Mouse (Mus musculus) midbrain, embryonic 12.5 days (tissue): ENCODE measurements at regions not wholly inside any gene's neighbourhood (a gene's known extent, or its start where the extent isn't known, plus 50 kb on each side); places are given as distances from the start of the nearest gene placed in this dataset.
A peak's percentile ranks its signal among the peaks of the same experiment; 100 is the strongest.

Experiments used
- ATAC-seq: fragments of 200-750 bp; cut with Nextera tagmentation; 2 replicates; pipeline ENCODE4 v1.8.0; 2017; ENCODE audit warnings: low read depth, moderate TSS enrichment, moderate library complexity; ENCODE audit not compliant: low FRiP score
- H3K27ac ChIP-seq: fragments of 300-500 bp; sonication (generic); replicated peaks from 2 replicates; pipeline ENCODE4 v1.5.1; 2016; ENCODE audit warnings: mild to moderate bottlenecking
- H3K27me3 ChIP-seq: fragments of 300-500 bp; sonication (generic); 2 replicates; pipeline ENCODE4 v1.6.1; 2016; ENCODE audit warnings: mild to moderate bottlenecking
- H3K36me3 ChIP-seq: fragments of 300-500 bp; sonication (generic); 2 replicates; pipeline ENCODE4 v1.6.1; 2016
- H3K4me1 ChIP-seq: fragments of 300-500 bp; sonication (generic); 2 replicates; pipeline ENCODE4 v1.6.1; 2016
- H3K4me2 ChIP-seq: fragments of 300-500 bp; sonication (generic); replicated peaks from 2 replicates; pipeline ENCODE4 v1.6.1; 2016; ENCODE audit warnings: mild to moderate bottlenecking, moderate library complexity
- H3K4me3 ChIP-seq: fragments of 300-500 bp; sonication (generic); 2 replicates; pipeline ENCODE4 v1.5.1; 2016; ENCODE audit warnings: mild to moderate bottlenecking
- H3K9ac ChIP-seq: fragments of 300-500 bp; sonication (generic); replicated peaks from 2 replicates; pipeline ENCODE4 v1.6.1; 2016; ENCODE audit warnings: mild to moderate bottlenecking, moderate library complexity
- H3K9me3 ChIP-seq: fragments of 300-500 bp; sonication (generic); 2 replicates; pipeline ENCODE4 v1.6.1; 2016; ENCODE audit warnings: mild to moderate bottlenecking
- WGBS: fragments of 180-500 bp; shearing (Covaris S2); methylation state at CpG from one replicate; pipeline ENCODE4 v1.1.7; 2016; 5-methylcytosine and 5-hydroxymethylcytosine counted together

GRCm38 (mm10) chr3:128723100-128723499 lies 476.6 kb upstream of the Pitx2 start:
- ATAC-seq = no peak
- Histone ChIP-seq H3K4me3 (no peak overlapping the region), H3K4me2 (no peak overlapping the region), H3K9me3 (no peaks in the 10 kb centered on the region), H3K27ac (no peak overlapping the region), H3K9ac (no peak overlapping the region), H3K36me3 (no peaks in the 10 kb centered on the region), H3K4me1 (no peaks in the 10 kb centered on the region), H3K27me3 (no peaks in the 10 kb centered on the region)
- WGBS = 85% methylated on average over 6 of the region's 6 CpGs

GRCm38 (mm10) chr3:128720276-128720675 lies 479.4 kb upstream of the Pitx2 start:
- ATAC-seq = no peak
- 9% methylated on average over 5 of the region's 5 CpGs for WGBS
- no peak overlapping the region for H3K27ac ChIP-seq
- H3K9ac ChIP-seq = no peak overlapping the region
- no peaks in the 10 kb centered on the region for H3K9me3 ChIP-seq
- no peaks in the 10 kb centered on the region for H3K27me3 ChIP-seq
- no peak overlapping the region for H3K4me2 ChIP-seq
- no peaks in the 10 kb centered on the region for H3K4me1 ChIP-seq
- no peak overlapping the region for H3K4me3 ChIP-seq
- H3K36me3 ChIP-seq = no peaks in the 10 kb centered on the region

GRCm38 (mm10) chr3:128719226-128719625 lies 480.5 kb upstream of the Pitx2 start:
- Histone ChIP-seq H3K9me3 (no peaks in the 10 kb centered on the region), H3K4me2 (no peak overlapping the region), H3K27ac (no peak overlapping the region), H3K27me3 (no peaks in the 10 kb centered on the region), H3K36me3 (no peaks in the 10 kb centered on the region), H3K4me1 (no peaks in the 10 kb centered on the region), H3K9ac (no peak overlapping the region), H3K4me3 (no peak overlapping the region)
- WGBS = 50% methylated on average over 7 of the region's 7 CpGs
- peak; percentile 60; the same call in 1 of the 2 replicates for ATAC-seq

GRCm38 (mm10) chr3:128707270-128707669 lies 492.4 kb upstream of the Pitx2 start:
- no peak overlapping the region for H3K4me2 ChIP-seq
- no peaks in the 10 kb centered on the region for H3K36me3 ChIP-seq
- H3K9me3 ChIP-seq = no peaks in the 10 kb centered on the region
- no peaks in the 10 kb centered on the region for H3K4me1 ChIP-seq
- no peaks in the 10 kb centered on the region for H3K27me3 ChIP-seq
- H3K9ac ChIP-seq = no peak overlapping the region
- no peak for ATAC-seq
- no peak overlapping the region for H3K4me3 ChIP-seq
- 50% methylated on average over 3 of the region's 3 CpGs for whole genome bisulfite sequencing
- H3K27ac ChIP-seq = no peak overlapping the region

- H3K27ac ChIP-seq = no peak overlapping the region
- WGBS = 69% methylated on average over 8 of the region's 8 CpGs
- H3K4me1 ChIP-seq = no peaks in the 10 kb centered on the region
- no peak for ATAC-seq
- H3K9ac ChIP-seq = no peak overlapping the region
- no peaks in the 10 kb centered on the region for H3K9me3 ChIP-seq
- no peaks in the 10 kb centered on the region for H3K27me3 ChIP-seq
- no peaks in the 10 kb centered on the region for H3K36me3 ChIP-seq
- H3K4me3 ChIP-seq = no peak overlapping the region
- no peak overlapping the region for H3K4me2 ChIP-seq
These were observed 531.1 kb upstream of the Pitx2 start for GRCm38 (mm10) chr3:128668468-128669127.

GRCm38 (mm10) chr3:128665184-128665583 lies 534.5 kb upstream of the Pitx2 start:
- Histone ChIP-seq H3K36me3 (no peaks in the 10 kb centered on the region), H3K9ac (no peak overlapping the region), H3K4me1 (no peaks in the 10 kb centered on the region), H3K27ac (no peak overlapping the region), H3K27me3 (no peaks in the 10 kb centered on the region), H3K4me2 (no peak overlapping the region), H3K4me3 (no peak overlapping the region), H3K9me3 (no peaks in the 10 kb centered on the region)
- no peak for ATAC-seq
- WGBS = 80% methylated on average over 3 of the region's 3 CpGs

GRCm38 (mm10) chr3:128636960-128637755 lies 562.5 kb upstream of the Pitx2 start:
- H3K4me1 ChIP-seq = no peaks in the 10 kb centered on the region
- no peak overlapping the region for H3K9ac ChIP-seq
- peak overlapping the region; percentile 42; the same call in 1 of the 2 replicates for H3K27ac ChIP-seq
- no peaks in the 10 kb centered on the region for H3K9me3 ChIP-seq
- ATAC-seq = peak; percentile 78
- 71% methylated on average over 18 of the region's 18 CpGs for WGBS
- no peak overlapping the region for H3K4me3 ChIP-seq
- no peak overlapping the region for H3K4me2 ChIP-seq
- no peaks in the 10 kb centered on the region for H3K36me3 ChIP-seq
- H3K27me3 ChIP-seq = no peaks in the 10 kb centered on the region

GRCm38 (mm10) chr3:128627696-128628095 lies 572.0 kb upstream of the Pitx2 start:
- H3K4me3 ChIP-seq = no peak overlapping the region
- no peak overlapping the region for H3K4me2 ChIP-seq
- H3K27me3 ChIP-seq = no peaks in the 10 kb centered on the region
- 67% methylated on average over 1 of the region's 1 CpGs for WGBS
- ATAC-seq = no peak
- no peak overlapping the region for H3K9ac ChIP-seq
- H3K4me1 ChIP-seq = no peaks in the 10 kb centered on the region
- H3K27ac ChIP-seq = no peak overlapping the region
- H3K36me3 ChIP-seq = no peaks in the 10 kb centered on the region
- H3K9me3 ChIP-seq = no peaks in the 10 kb centered on the region

- no peaks in the 10 kb centered on the region for H3K9me3 ChIP-seq
- H3K4me1 ChIP-seq = no peaks in the 10 kb centered on the region
- 89% methylated on average over 6 of the region's 6 CpGs for WGBS
- ATAC-seq = no peak
- no peak overlapping the region for H3K9ac ChIP-seq
- H3K36me3 ChIP-seq = no peaks in the 10 kb centered on the region
- no peak overlapping the region for H3K27ac ChIP-seq
- H3K4me2 ChIP-seq = no peak overlapping the region
- no peak overlapping the region for H3K4me3 ChIP-seq
- no peaks in the 10 kb centered on the region for H3K27me3 ChIP-seq
These were observed 583.0 kb upstream of the Pitx2 start for GRCm38 (mm10) chr3:128616675-128617074.

GRCm38 (mm10) chr3:128613657-128614056 lies 586.0 kb upstream of the Pitx2 start:
- no peaks in the 10 kb centered on the region for H3K36me3 ChIP-seq
- no peak overlapping the region for H3K9ac ChIP-seq
- H3K4me2 ChIP-seq = no peak overlapping the region
- H3K4me1 ChIP-seq = no peaks in the 10 kb centered on the region
- ATAC-seq = no peak
- no peak overlapping the region for H3K4me3 ChIP-seq
- 81% methylated on average over 9 of the region's 9 CpGs for whole genome bisulfite sequencing
- no peaks in the 10 kb centered on the region for H3K9me3 ChIP-seq
- no peaks in the 10 kb centered on the region for H3K27me3 ChIP-seq
- H3K27ac ChIP-seq = no peak overlapping the region

GRCm38 (mm10) chr3:128610731-128611130 lies 588.9 kb upstream of the Pitx2 start:
- Histone ChIP-seq H3K9me3 (no peaks in the 10 kb centered on the region), H3K9ac (no peak overlapping the region), H3K4me3 (no peak overlapping the region), H3K27me3 (no peaks in the 10 kb centered on the region), H3K27ac (no peak overlapping the region), H3K4me2 (no peak overlapping the region), H3K36me3 (no peaks in the 10 kb centered on the region), H3K4me1 (no peaks in the 10 kb centered on the region)
- no peak for ATAC-seq
- WGBS = 88% methylated on average over 6 of the region's 6 CpGs

GRCm38 (mm10) chr3:128608694-128609093 lies 591.0 kb upstream of the Pitx2 start:
- Histone ChIP-seq H3K4me2 (no peak overlapping the region), H3K9me3 (no peaks in the 10 kb centered on the region), H3K9ac (no peak overlapping the region), H3K4me3 (no peak overlapping the region), H3K27ac (no peak overlapping the region), H3K36me3 (no peaks in the 10 kb centered on the region), H3K4me1 (no peaks in the 10 kb centered on the region), H3K27me3 (no peaks in the 10 kb centered on the region)
- no peak for ATAC-seq
- WGBS = 75% methylated on average over 3 of the region's 3 CpGs
